Mouse (Mus musculus) lung, embryonic 15.5 days (tissue): ENCODE measurements around the gene Pdzd3. TPM values are rescaled to one million over a fixed set of nuclear protein-coding genes. Genes with fewer than 3 reads are reported as not detected.

Experiments
- ATAC-seq: fragments of 200-750 bp; cut with Nextera tagmentation; 2 replicates; pipeline ENCODE4 v1.8.0; 2017; ENCODE audit warnings: moderate number of reproducible peaks, borderline replicate concordance; ENCODE audit not compliant: low FRiP score, low TSS enrichment; ENCODE audit errors: extremely low read depth
- H3K27ac ChIP-seq: fragments of 300-500 bp; sonication (generic); 2 replicates; pipeline ENCODE4 v1.5.1; 2015; ENCODE audit warnings: moderate library complexity, mild to moderate bottlenecking, inconsistent platforms
- H3K27me3 ChIP-seq: fragments of 300-500 bp; sonication (generic); 2 replicates; pipeline ENCODE4 v1.6.1; 2015; ENCODE audit warnings: inconsistent platforms
- H3K36me3 ChIP-seq: fragments of 300-500 bp; sonication (generic); 2 replicates; pipeline ENCODE4 v1.6.1; 2015; ENCODE audit warnings: inconsistent platforms
- H3K4me1 ChIP-seq: fragments of 300-500 bp; sonication (generic); 2 replicates; pipeline ENCODE4 v1.6.1; 2015; ENCODE audit warnings: inconsistent platforms
- H3K4me2 ChIP-seq: fragments of 300-500 bp; sonication (generic); 2 replicates; pipeline ENCODE4 v1.6.1; 2015; ENCODE audit warnings: inconsistent platforms, mild to moderate bottlenecking, moderate library complexity
- H3K4me3 ChIP-seq: fragments of 300-500 bp; sonication (generic); 2 replicates; pipeline ENCODE4 v1.5.1; 2015; ENCODE audit warnings: mild to moderate bottlenecking, inconsistent platforms
- H3K9ac ChIP-seq: fragments of 300-500 bp; sonication (generic); 2 replicates; pipeline ENCODE4 v1.6.1; 2015; ENCODE audit warnings: inconsistent platforms
- H3K9me3 ChIP-seq: fragments of 300-500 bp; sonication (generic); 2 replicates; pipeline ENCODE4 v1.6.1; 2016; ENCODE audit warnings: inconsistent platforms
- WGBS: fragments of 180-500 bp; shearing (Covaris S2); methylation state at CpG from one replicate; pipeline ENCODE4 v1.1.7; 2015; 5-methylcytosine and 5-hydroxymethylcytosine counted together
- polyA plus RNA-seq: library from polyadenylated mRNA; unstranded; fragments of >200 nt; fragmentation: Nextera tagmentation; extraction: Ambion mirVana; gene quantifications from 2 replicates; pipeline ENCODE4 v1.2.1, GENCODE M21; 2015

Gene Pdzd3
- polyA plus RNA-seq, 1 experiment from 2014 or later = not detected

- 1% methylated on average over 66 of the region's 76 CpGs for WGBS
- peak; percentile 91 for ATAC-seq
These were observed 17.3 kb downstream of the Pdzd3 start, which contains the start of gene Cbl for GRCm38 (mm10) chr9:44233802-44234478. Gene Cbl, minus strand, starts transcription at chr9:44234049.

GRCm38 (mm10) chr9:44233021-44233801 is 18.1 kb downstream of the Pdzd3 start:
- Histone ChIP-seq H3K4me1 (peaks cover 18% of the 10 kb centered on the region), H3K9ac (peak overlapping the region; percentile 94), H3K27me3 (no peaks in the 10 kb centered on the region), H3K4me3 (peak overlapping the region; percentile 98), H3K9me3 (no peaks in the 10 kb centered on the region), H3K27ac (peak overlapping the region; percentile 91), H3K36me3 (no peaks in the 10 kb centered on the region), H3K4me2 (peak overlapping the region; percentile 60)
- 1% methylated on average over 39 of the region's 40 CpGs for WGBS
- peak; percentile 74; the same call in 1 of the 2 replicates for ATAC-seq

More at GRCm38 (mm10) chr9:44233802-44234478, 17.3 kb downstream of the Pdzd3 start, which contains the start of gene Cbl:
- Histone ChIP-seq H3K4me1 (peaks cover 18% of the 10 kb centered on the region), H3K27me3 (no peaks in the 10 kb centered on the region), H3K4me2 (peak within 1 kb of the TSS; percentile 60), H3K9me3 (no peaks in the 10 kb centered on the region), H3K27ac (peak within 1 kb of the TSS; percentile 91), H3K9ac (peak within 1 kb of the TSS; percentile 94), H3K4me3 (peak within 1 kb of the TSS; percentile 98), H3K36me3 (no peaks in the 10 kb centered on the region)

- Histone ChIP-seq H3K27me3 (no peaks in the 10 kb centered on the region), H3K4me2 (peak overlapping the region; percentile 60; the same call in 1 of the 2 replicates), H3K4me3 (peak overlapping the region; percentile 98; the same call in 1 of the 2 replicates), H3K27ac (no peak overlapping the region), H3K4me1 (peaks cover 18% of the 10 kb centered on the region), H3K9me3 (no peaks in the 10 kb centered on the region), H3K36me3 (no peaks in the 10 kb centered on the region), H3K9ac (no peak overlapping the region)
- ATAC-seq = no peak
These were observed 19.7 kb downstream of the Pdzd3 start for GRCm38 (mm10) chr9:44231609-44232008.

- no peak for ATAC-seq
These were observed 25.3 kb downstream of the Pdzd3 start for GRCm38 (mm10) chr9:44225993-44226392.

GRCm38 (mm10) chr9:44213538-44213937 is 37.7 kb downstream of the Pdzd3 start:
- H3K9me3 ChIP-seq = no peaks in the 10 kb centered on the region
- H3K9ac ChIP-seq = no peak overlapping the region
- no peak overlapping the region for H3K4me2 ChIP-seq
- H3K36me3 ChIP-seq = peaks cover 4% of the 10 kb centered on the region; the same call in 1 of the 2 replicates
- H3K4me3 ChIP-seq = no peak overlapping the region
- H3K27me3 ChIP-seq = no peaks in the 10 kb centered on the region
- no peak for ATAC-seq
- 94% methylated on average over 14 of the region's 14 CpGs for WGBS
- no peak overlapping the region for H3K27ac ChIP-seq
- no peaks in the 10 kb centered on the region for H3K4me1 ChIP-seq

More at GRCm38 (mm10) chr9:44225993-44226392, 25.3 kb downstream of the Pdzd3 start:
- no peak overlapping the region for H3K4me3 ChIP-seq
- no peaks in the 10 kb centered on the region for H3K27me3 ChIP-seq
- peaks cover 5% of the 10 kb centered on the region; the same call in 1 of the 2 replicates for H3K4me1 ChIP-seq
- no peak overlapping the region for H3K9ac ChIP-seq
- H3K27ac ChIP-seq = no peak overlapping the region
- 78% methylated on average over 6 of the region's 6 CpGs for WGBS
- H3K36me3 ChIP-seq = no peaks in the 10 kb centered on the region
- no peaks in the 10 kb centered on the region for H3K9me3 ChIP-seq
- H3K4me2 ChIP-seq = no peak overlapping the region

GRCm38 (mm10) chr9:44212406-44212805 is 38.9 kb downstream of the Pdzd3 start:
- Histone ChIP-seq H3K36me3 (peaks cover 4% of the 10 kb centered on the region; the same call in 1 of the 2 replicates), H3K9ac (no peak overlapping the region), H3K4me1 (no peaks in the 10 kb centered on the region), H3K27me3 (no peaks in the 10 kb centered on the region), H3K4me2 (no peak overlapping the region), H3K4me3 (no peak overlapping the region), H3K27ac (no peak overlapping the region), H3K9me3 (no peaks in the 10 kb centered on the region)
- ATAC-seq = no peak
- WGBS = 92% methylated on average over 4 of the region's 4 CpGs

- Histone ChIP-seq H3K9ac (no peak overlapping the region), H3K36me3 (peaks cover 4% of the 10 kb centered on the region; the same call in 1 of the 2 replicates), H3K27me3 (no peaks in the 10 kb centered on the region), H3K4me3 (no peak overlapping the region), H3K4me2 (no peak overlapping the region), H3K27ac (no peak overlapping the region), H3K4me1 (no peaks in the 10 kb centered on the region), H3K9me3 (no peaks in the 10 kb centered on the region)
- WGBS = 95% methylated on average over 4 of the region's 4 CpGs
- ATAC-seq = no peak
These were observed 41.9 kb downstream of the Pdzd3 start for GRCm38 (mm10) chr9:44209416-44209815.

- H3K36me3 ChIP-seq = peaks cover 4% of the 10 kb centered on the region; the same call in 1 of the 2 replicates
- H3K4me1 ChIP-seq = no peaks in the 10 kb centered on the region
- no peaks in the 10 kb centered on the region for H3K9me3 ChIP-seq
- no peak overlapping the region for H3K4me2 ChIP-seq
- H3K9ac ChIP-seq = no peak overlapping the region
- no peak overlapping the region for H3K4me3 ChIP-seq
- no peak overlapping the region for H3K27ac ChIP-seq
- 91% methylated on average over 2 of the region's 2 CpGs for WGBS
- H3K27me3 ChIP-seq = no peaks in the 10 kb centered on the region
- no peak for ATAC-seq
These were observed 43.4 kb downstream of the Pdzd3 start for GRCm38 (mm10) chr9:44207840-44208239.

GRCm38 (mm10) chr9:44200458-44200857 is 50.8 kb downstream of the Pdzd3 start:
- H3K27me3 ChIP-seq = no peaks in the 10 kb centered on the region
- no peak overlapping the region for H3K9ac ChIP-seq
- no peak for ATAC-seq

GRCm38 (mm10) chr9:44199580-44199979 is 51.7 kb downstream of the Pdzd3 start:
- Histone ChIP-seq H3K4me3 (no peak overlapping the region), H3K27ac (peak overlapping the region; percentile 55; the same call in 1 of the 2 replicates), H3K4me2 (no peak overlapping the region), H3K4me1 (0 out of 2 replicates have a peak, but pooled peaks cover 8% of the 10 kb centered on the region), H3K27me3 (no peaks in the 10 kb centered on the region), H3K9ac (no peak overlapping the region), H3K9me3 (no peaks in the 10 kb centered on the region), H3K36me3 (peaks cover 19% of the 10 kb centered on the region)
- no peak for ATAC-seq

More at GRCm38 (mm10) chr9:44200458-44200857, 50.8 kb downstream of the Pdzd3 start:
- 0 out of 2 replicates have a peak, but pooled peaks cover 8% of the 10 kb centered on the region for H3K4me1 ChIP-seq
- H3K9me3 ChIP-seq = no peaks in the 10 kb centered on the region
- no peak overlapping the region for H3K4me3 ChIP-seq
- no peak overlapping the region for H3K27ac ChIP-seq
- no peak overlapping the region for H3K4me2 ChIP-seq
- 70% methylated on average over 3 of the region's 3 CpGs for WGBS
- H3K36me3 ChIP-seq = peaks cover 19% of the 10 kb centered on the region

- 58% methylated on average over 3 of the region's 3 CpGs for WGBS
These were observed 52.1 kb downstream of the Pdzd3 start for GRCm38 (mm10) chr9:44199166-44199565.

More at GRCm38 (mm10) chr9:44199166-44199565, 52.1 kb downstream of the Pdzd3 start:
- Histone ChIP-seq H3K27me3 (no peaks in the 10 kb centered on the region), H3K4me3 (no peak overlapping the region), H3K9ac (no peak overlapping the region), H3K27ac (peak overlapping the region; percentile 55; the same call in 1 of the 2 replicates), H3K9me3 (no peaks in the 10 kb centered on the region), H3K4me1 (0 out of 2 replicates have a peak, but pooled peaks cover 8% of the 10 kb centered on the region), H3K4me2 (no peak overlapping the region), H3K36me3 (peaks cover 19% of the 10 kb centered on the region)
- no peak for ATAC-seq
